Mouse (Mus musculus) embryonic facial prominence, embryonic 15.5 days (tissue): ENCODE measurements around the gene Cybc1. TPM values are rescaled to one million over a fixed set of nuclear protein-coding genes. Genes with fewer than 3 reads are reported as not detected.
A peak's percentile ranks its signal among the peaks of the same experiment; 100 is the strongest.

Experiments used
- ATAC-seq: fragments of 200-750 bp; cut with Nextera tagmentation; 2 replicates; pipeline ENCODE4 v1.8.0; 2017; ENCODE audit warnings: low read depth, moderate TSS enrichment; ENCODE audit not compliant: insufficient number of reproducible peaks, low FRiP score, low TSS enrichment
- H3K27ac ChIP-seq: fragments of 300-500 bp; sonication (generic); replicated peaks from 2 replicates; pipeline ENCODE4 v1.5.1; 2015; ENCODE audit warnings: mild to moderate bottlenecking, inconsistent platforms
- H3K27me3 ChIP-seq: fragments of 300-500 bp; sonication (generic); 2 replicates; pipeline ENCODE4 v1.6.1; 2015; ENCODE audit warnings: inconsistent platforms
- H3K36me3 ChIP-seq: fragments of 300-500 bp; sonication (generic); 2 replicates; pipeline ENCODE4 v1.6.1; 2015; ENCODE audit warnings: mild to moderate bottlenecking, inconsistent platforms
- H3K4me1 ChIP-seq: fragments of 300-500 bp; sonication (generic); 2 replicates; pipeline ENCODE4 v1.6.1; 2015; ENCODE audit warnings: inconsistent platforms
- H3K4me2 ChIP-seq: fragments of 300-500 bp; sonication (generic); replicated peaks from 2 replicates; pipeline ENCODE4 v1.6.1; 2015; ENCODE audit warnings: mild to moderate bottlenecking, inconsistent platforms
- H3K4me3 ChIP-seq: fragments of 300-500 bp; sonication (generic); replicated peaks from 2 replicates; pipeline ENCODE4 v1.5.1; 2015; ENCODE audit warnings: mild to moderate bottlenecking, inconsistent platforms
- H3K9ac ChIP-seq: fragments of 300-500 bp; sonication (generic); 2 replicates; pipeline ENCODE4 v1.6.1; 2015; ENCODE audit warnings: inconsistent platforms
- H3K9me3 ChIP-seq: fragments of 300-500 bp; sonication (generic); replicated peaks from 2 replicates; pipeline ENCODE4 v1.6.1; 2016; ENCODE audit warnings: inconsistent platforms
- WGBS: fragments of 180-500 bp; shearing (Covaris S2); methylation state at CpG from one replicate; pipeline ENCODE4 v1.1.7; 2015; 5-methylcytosine and 5-hydroxymethylcytosine counted together
- polyA plus RNA-seq: library from polyadenylated mRNA; unstranded; fragments of >200 nt; fragmentation: Nextera tagmentation; extraction: Ambion mirVana; gene quantifications from 2 replicates; pipeline ENCODE4 v1.2.1, GENCODE M21; 2015

Gene Cybc1
- polyA plus RNA-seq, 1 experiment from 2014 or later: 43.2 TPM

DNA sequence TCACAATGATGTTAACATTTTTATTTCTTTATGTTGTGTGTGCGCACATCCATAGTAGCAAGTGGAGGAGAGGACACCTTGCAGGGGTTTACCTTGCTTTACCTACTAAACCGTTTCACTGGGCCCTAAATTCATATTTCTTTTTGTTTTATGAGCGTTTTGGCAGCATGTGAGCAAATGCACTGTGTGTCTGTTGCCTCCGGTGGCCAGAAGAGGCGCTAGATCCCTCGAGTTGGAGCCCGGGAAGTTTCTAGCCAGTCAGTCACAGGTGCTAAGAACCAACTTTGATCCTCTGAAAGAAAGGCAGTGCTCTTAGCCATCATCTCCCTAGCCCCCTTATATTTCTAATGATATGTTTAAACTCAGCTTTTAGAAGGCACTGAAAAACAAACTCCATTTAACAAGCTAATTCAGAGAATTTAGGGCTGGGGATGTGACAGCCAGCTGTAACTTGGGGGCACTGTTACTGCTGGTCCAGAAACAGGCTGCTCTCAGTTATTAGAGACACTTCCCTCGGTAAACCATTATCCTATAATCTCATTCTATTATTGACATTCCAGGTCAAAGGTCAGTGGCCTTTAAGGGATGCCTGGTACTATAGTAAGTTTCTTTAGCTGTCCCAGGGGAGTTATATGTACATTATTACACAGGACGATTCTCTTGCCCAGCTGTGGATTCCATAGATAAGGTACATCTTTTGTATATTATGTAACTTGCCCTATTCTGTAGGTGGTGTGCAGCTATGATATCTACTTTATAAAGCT, 6.5 kb upstream of the Cybc1 start:
- Histone ChIP-seq H3K4me2 (no peak overlapping the region; the same call in 1 of the 2 replicates), H3K9me3 (no peaks in the 10 kb centered on the region), H3K36me3 (peaks cover 12% of the 10 kb centered on the region; the same call in 1 of the 2 replicates), H3K27me3 (no peaks in the 10 kb centered on the region), H3K27ac (peak overlapping the region; percentile 100), H3K4me3 (peak overlapping the region; percentile 61; the same call in 1 of the 2 replicates), H3K4me1 (peaks cover 18% of the 10 kb centered on the region), H3K9ac (no peak overlapping the region)
- WGBS: 27% methylated on average over 9 of the region's 9 CpGs
- ATAC-seq: no peak

DNA sequence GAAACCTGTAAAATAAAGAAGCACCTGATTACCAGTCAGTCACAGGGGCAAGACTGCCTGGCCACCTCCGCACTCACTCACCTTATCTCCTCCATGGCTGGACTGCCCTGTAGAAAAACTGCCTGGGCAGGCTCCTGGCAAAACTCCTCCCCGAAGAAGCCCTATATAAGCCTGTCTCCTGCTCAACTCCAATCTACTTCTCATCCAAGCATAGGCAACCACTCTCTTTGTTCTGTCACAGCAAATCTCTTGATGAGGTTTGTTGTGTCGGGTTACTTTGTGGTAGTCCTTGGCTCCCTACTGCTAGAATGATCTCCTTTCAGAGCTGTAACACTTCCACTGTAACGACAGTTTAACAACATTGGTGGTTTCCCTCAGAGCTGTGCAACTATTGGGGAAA, 3.6 kb upstream of the Cybc1 start:
- no peaks in the 10 kb centered on the region for H3K27me3 ChIP-seq
- no peaks in the 10 kb centered on the region for H3K36me3 ChIP-seq
- no peak overlapping the region for H3K27ac ChIP-seq
- no peak overlapping the region for H3K9ac ChIP-seq
- peaks cover 23% of the 10 kb centered on the region for H3K4me1 ChIP-seq
- 31% methylated on average over 4 of the region's 4 CpGs for WGBS
- no peak overlapping the region for H3K4me2 ChIP-seq
- H3K4me3 ChIP-seq: no peak overlapping the region
- H3K9me3 ChIP-seq: no peaks in the 10 kb centered on the region
- ATAC-seq: no peak

- peaks cover 24% of the 10 kb centered on the region for H3K4me1 ChIP-seq
- WGBS: 50% methylated on average over 4 of the region's 4 CpGs
- no peak for ATAC-seq
- H3K9me3 ChIP-seq: no peaks in the 10 kb centered on the region
- no peak overlapping the region for H3K4me3 ChIP-seq
- no peaks in the 10 kb centered on the region for H3K27me3 ChIP-seq
- H3K36me3 ChIP-seq: no peaks in the 10 kb centered on the region
- H3K9ac ChIP-seq: no peak overlapping the region
- H3K4me2 ChIP-seq: no peak overlapping the region
- no peak overlapping the region for H3K27ac ChIP-seq
Observed at GRCm38 (mm10) chr11:121231628-121232291, 2.6 kb upstream of the Cybc1 start.

DNA sequence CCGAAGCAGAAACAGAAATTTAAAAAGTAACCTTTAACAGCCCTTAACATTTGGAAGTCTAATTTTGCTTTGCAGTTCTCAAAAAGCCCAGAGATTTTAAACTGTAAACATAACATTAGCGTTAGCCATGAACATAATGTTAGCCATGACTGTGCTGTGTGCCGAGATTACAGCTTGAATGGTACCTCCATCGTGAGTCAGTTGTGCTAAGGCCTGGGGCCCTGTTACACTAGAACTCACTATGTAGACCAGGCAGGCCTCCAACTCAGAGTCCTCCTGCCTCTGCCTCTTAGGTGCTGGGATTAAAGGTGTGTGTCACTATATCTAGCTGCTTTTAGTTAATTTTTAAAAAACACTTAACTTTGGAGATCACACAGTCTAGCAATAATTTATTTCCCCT, 2.1 kb upstream of the Cybc1 start:
- Histone ChIP-seq H3K36me3 (no peaks in the 10 kb centered on the region), H3K4me3 (no peak overlapping the region), H3K4me1 (peaks cover 20% of the 10 kb centered on the region), H3K9ac (no peak overlapping the region), H3K27ac (no peak overlapping the region), H3K9me3 (no peaks in the 10 kb centered on the region), H3K4me2 (no peak overlapping the region), H3K27me3 (no peaks in the 10 kb centered on the region)
- WGBS: 66% methylated on average over 4 of the region's 4 CpGs
- no peak for ATAC-seq

DNA sequence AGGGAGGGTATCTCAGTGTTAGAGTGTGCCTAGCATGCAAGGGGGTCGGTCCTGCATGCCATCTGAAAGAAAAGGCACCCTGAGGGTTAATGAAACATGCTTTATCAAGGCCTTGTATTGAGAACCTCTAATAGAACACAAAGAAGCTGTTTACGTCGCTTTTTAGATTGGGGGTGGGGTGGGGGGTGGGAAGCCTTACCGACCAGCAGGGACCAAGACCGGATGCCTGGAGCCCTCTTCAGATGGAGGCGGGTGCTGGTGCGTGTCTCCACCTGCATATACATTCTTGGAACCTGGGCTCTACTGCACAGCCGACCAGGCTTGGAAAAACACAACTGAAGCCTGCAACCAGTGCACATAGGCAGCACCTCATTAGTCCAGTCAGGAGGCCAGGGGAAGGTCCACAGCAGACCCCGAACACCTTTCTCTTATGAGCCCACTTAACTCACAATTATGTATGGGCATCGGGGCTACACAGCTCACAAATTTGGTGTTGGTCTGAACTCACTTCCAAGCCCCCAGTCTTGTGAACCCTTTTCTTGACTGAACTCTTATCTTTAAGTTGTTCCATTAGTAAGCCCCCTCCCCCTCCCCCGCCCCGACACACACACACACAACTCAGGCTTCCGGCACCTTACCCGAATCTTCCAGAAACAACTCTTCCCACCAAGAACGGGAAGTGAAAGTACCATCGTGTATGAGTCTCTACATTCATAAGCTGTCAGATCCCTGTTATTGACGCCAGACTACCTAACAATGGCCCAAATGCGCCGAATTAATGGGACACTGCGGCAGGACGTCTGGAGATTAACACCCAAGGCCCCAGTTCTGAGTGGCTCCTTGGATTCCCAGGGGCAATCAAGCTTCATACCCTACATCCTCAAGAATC, 749 bp downstream of the Cybc1 start:
- WGBS: 17% methylated on average over 21 of the region's 21 CpGs

DNA sequence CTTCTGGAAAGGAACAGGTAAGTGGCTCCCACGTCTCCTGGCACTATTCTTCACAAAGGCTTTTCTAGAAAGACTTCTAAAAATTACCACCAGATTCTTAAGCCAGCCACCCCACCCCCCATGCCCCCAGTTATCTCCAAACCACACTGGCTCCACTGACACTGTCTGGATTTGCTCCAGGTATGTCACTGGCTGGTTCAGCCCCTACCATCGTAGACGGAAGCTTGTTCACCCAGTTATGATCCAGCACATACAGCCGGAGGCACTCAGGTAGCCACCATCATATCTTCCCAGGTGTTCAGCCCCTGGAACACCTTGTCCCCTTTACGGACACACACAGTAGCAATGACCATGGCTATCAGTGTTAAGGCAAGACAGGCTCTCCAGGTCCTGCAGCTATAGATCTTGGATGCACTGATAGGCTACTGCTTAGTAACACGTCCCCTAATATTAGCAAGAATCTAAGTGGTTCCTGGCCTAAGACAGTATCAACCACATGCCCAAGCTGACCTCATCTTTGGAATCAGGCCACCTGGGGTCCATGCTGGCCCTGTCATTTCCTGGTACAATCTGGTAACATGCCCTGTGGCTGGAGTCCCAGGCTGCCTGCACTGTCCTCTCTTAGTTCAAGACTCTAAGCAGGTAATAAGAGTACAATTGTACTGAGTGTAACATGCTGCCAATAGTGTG, 7.7 kb downstream of the Cybc1 start:
- 88% methylated on average over 6 of the region's 6 CpGs for WGBS
- no peak; the same call in 1 of the 2 replicates for ATAC-seq
- Histone ChIP-seq H3K27me3 (no peaks in the 10 kb centered on the region), H3K36me3 (peaks cover 86% of the 10 kb centered on the region), H3K9ac (no peak overlapping the region), H3K4me3 (no peak overlapping the region), H3K4me1 (no peaks in the 10 kb centered on the region), H3K27ac (no peak overlapping the region), H3K4me2 (no peak overlapping the region), H3K9me3 (no peaks in the 10 kb centered on the region)

More for the DNA sequence above, 749 bp downstream of the Cybc1 start:
- Histone ChIP-seq H3K4me3 (peak overlapping the region; percentile 72), H3K27me3 (no peaks in the 10 kb centered on the region), H3K4me1 (peaks cover 14% of the 10 kb centered on the region), H3K36me3 (peaks cover 27% of the 10 kb centered on the region), H3K9ac (peak overlapping the region; percentile 61), H3K27ac (peak overlapping the region; percentile 87), H3K9me3 (no peaks in the 10 kb centered on the region), H3K4me2 (peak overlapping the region; percentile 85)
- no peak for ATAC-seq

GRCm38 (mm10) chr11:121220771-121221170, 8.4 kb downstream of the Cybc1 start:
- Histone ChIP-seq H3K27me3 (no peaks in the 10 kb centered on the region), H3K9ac (no peak overlapping the region), H3K4me2 (no peak overlapping the region), H3K27ac (no peak overlapping the region), H3K4me3 (no peak overlapping the region), H3K36me3 (peaks cover 86% of the 10 kb centered on the region), H3K9me3 (no peaks in the 10 kb centered on the region), H3K4me1 (no peaks in the 10 kb centered on the region)
- ATAC-seq: no peak
- WGBS: 85% methylated on average over 5 of the region's 5 CpGs

DNA sequence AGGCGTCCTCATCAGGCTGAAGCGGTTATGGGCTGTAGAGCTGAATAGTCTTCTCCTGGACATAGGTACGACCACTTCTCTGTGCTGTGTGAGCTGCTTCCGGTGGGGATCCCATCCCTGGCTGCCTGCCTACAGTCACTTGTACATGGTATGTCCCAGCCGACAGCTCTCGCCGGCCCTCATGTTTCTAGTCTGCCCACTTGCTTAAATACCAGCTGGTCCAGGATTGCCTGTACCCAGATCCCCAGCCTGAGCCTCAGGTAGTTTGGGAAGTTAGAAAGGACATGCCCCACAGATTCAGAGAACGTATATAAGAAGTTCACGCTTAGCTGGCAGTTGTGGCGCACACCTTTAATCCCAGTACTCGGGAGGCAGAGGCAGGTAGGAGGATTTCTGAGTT, 9.3 kb downstream of the Cybc1 start:
- no peak overlapping the region for H3K27ac ChIP-seq
- H3K9ac ChIP-seq: no peak overlapping the region
- no peak for ATAC-seq
- WGBS: 85% methylated on average over 11 of the region's 11 CpGs
- no peak overlapping the region for H3K4me3 ChIP-seq
- peaks cover 77% of the 10 kb centered on the region for H3K36me3 ChIP-seq
- H3K4me2 ChIP-seq: no peak overlapping the region
- no peaks in the 10 kb centered on the region for H3K27me3 ChIP-seq
- H3K4me1 ChIP-seq: no peaks in the 10 kb centered on the region
- H3K9me3 ChIP-seq: no peaks in the 10 kb centered on the region

DNA sequence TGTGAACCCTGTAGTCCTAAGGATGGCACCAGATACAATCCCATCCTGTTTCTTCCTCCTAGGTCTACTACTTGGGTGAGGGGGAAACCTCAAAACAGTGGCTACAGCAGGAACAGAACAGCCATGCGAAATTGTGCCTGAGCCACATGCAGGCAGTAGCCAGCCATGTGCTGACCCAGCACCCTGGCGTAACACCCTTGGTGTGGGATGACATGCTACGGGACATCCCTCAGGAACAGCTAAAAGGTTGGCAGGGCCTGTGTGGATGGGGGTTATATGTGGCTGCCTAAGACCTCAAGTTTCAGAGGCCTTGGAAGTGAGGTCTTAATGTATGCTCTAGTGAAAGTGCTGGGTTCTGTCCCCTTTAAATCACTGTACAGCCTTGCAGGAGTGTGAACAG, 12.3 kb downstream of the Cybc1 start:
- H3K9ac ChIP-seq: no peak overlapping the region
- H3K27ac ChIP-seq: no peak overlapping the region
- H3K4me1 ChIP-seq: no peaks in the 10 kb centered on the region
- no peak overlapping the region for H3K4me2 ChIP-seq
- H3K27me3 ChIP-seq: no peaks in the 10 kb centered on the region
- no peak for ATAC-seq
- no peaks in the 10 kb centered on the region for H3K9me3 ChIP-seq
- WGBS: 93% methylated on average over 3 of the region's 3 CpGs
- H3K4me3 ChIP-seq: no peak overlapping the region
- H3K36me3 ChIP-seq: peaks cover 52% of the 10 kb centered on the region

DNA sequence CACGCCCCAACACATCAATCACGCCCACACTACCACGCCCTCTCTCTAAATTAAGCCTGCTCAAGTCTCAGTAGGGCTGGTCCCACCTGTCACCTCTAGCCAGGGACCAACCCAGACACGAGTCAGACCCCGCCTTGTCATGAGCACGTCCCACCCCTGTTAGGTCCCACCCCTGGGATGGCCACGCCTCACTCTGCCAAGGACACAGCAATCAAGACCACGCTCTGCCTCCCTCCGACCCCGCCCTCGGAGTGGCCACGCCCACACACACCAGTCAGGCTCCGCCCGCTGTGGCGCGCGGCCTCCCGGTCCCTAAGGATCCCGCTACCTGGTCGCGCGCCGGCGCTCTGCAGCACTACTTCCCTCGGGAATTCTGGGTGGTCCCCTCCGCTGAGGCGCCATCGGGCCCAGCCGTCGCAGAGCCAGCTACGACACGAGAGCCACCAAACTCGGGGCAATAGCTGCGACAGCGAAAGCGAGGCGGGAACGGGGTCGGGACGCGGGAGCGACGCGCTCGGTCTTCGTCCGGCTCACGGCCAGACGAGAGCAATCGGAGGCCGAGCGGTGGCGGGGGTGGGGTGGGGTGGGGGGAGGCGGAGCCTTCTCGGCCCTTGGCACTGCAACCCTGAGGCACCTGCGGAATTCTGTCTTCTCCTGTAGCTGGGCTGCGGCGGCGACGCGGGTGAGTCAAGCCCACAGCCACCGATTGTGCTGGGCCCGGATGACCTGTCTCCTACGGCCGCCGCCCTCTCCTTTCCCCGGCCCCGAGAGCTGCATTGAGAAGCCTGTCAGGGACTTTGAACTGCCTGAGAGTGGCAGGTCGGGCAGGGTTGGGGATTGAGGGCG, 24.7 kb downstream of the Cybc1 start, which contains the start of the genes Hexdc and Ogfod3:
Gene Hexdc, plus strand, starts transcription at position 273 of the 846 bp plus-strand sequence.
Gene Ogfod3, minus strand, starts transcription at position 551 of the 846 bp plus-strand sequence.
- H3K27me3 ChIP-seq: no peaks in the 10 kb centered on the region
- peak within 1 kb of the TSS; percentile 71 for H3K4me3 ChIP-seq
- peak within 1 kb of the TSS; percentile 54 for H3K9ac ChIP-seq
- peaks cover 6% of the 10 kb centered on the region; the same call in 1 of the 2 replicates for H3K36me3 ChIP-seq
- H3K4me2 ChIP-seq: peak within 1 kb of the TSS; percentile 80
- H3K9me3 ChIP-seq: no peaks in the 10 kb centered on the region
- ATAC-seq: peak; percentile 99
- H3K4me1 ChIP-seq: peaks cover 12% of the 10 kb centered on the region
- H3K27ac ChIP-seq: peak within 1 kb of the TSS; percentile 78
- WGBS: under 1% methylated on average over 70 of the region's 70 CpGs
